Mouse (Mus musculus) layer of hippocampus, adult 2 months (tissue): ENCODE data around the gene Hhip. TPM values are rescaled to one million over a fixed set of nuclear protein-coding genes. Genes with fewer than 3 reads are reported as not detected.
"Not testable (repeated sequence)": the region's sequence is repeated elsewhere in the genome, so short reads cannot be mapped to it uniquely, and the experiment has no call there.

Source experiments
- DNase-seq, 2 experiments: peaks; one replicate each; pipeline ENCODE4 v3.0.0; 2022; ENCODE audit warnings: low spot score in 2 of 2
- H3K27ac ChIP-seq: fragments of 200-600 bp; 2 replicates; pipeline ENCODE4 v1.8.1; 2022
- H3K4me3 ChIP-seq: fragments of 200-600 bp; 2 replicates; pipeline ENCODE4 v1.8.1; 2022; ENCODE audit warnings: mild to moderate bottlenecking
- CTCF ChIP-seq: fragments of 200-600 bp; conservative IDR thresholded peaks from 2 replicates; pipeline ENCODE4 v1.8.1; 2022; ENCODE audit warnings: antibody characterized with exemption, mild to moderate bottlenecking, moderate library complexity
- total RNA-seq, 2 experiments: library from RNA; stranded (reverse); gene quantifications; 2 replicates each; pipeline ENCODE4 v1.2.3; 2021

The Hhip gene
- total RNA-seq, 2 experiments from 2014 or later, result 3.2 to 3.9 TPM

- Histone ChIP-seq H3K27ac (no peak overlapping the region), H3K4me3 (no peak overlapping the region)
- no peak for TF ChIP-seq CTCF
- no peak for DNase-seq
Observed at GRCm38 (mm10) chr8:80037644-80038253, 20.1 kb downstream of the Hhip start.

GRCm38 (mm10) chr8:80032604-80033003, 25.2 kb downstream of the Hhip start:
- TF ChIP-seq CTCF, result no peak
- Histone ChIP-seq H3K4me3 (no peak overlapping the region), H3K27ac (no peak overlapping the region)
- no peak for DNase-seq

- no peak for TF ChIP-seq CTCF
- no peak overlapping the region for H3K27ac ChIP-seq
- no peak for DNase-seq
- no peak overlapping the region for H3K4me3 ChIP-seq
Observed at GRCm38 (mm10) chr8:80031330-80032293, 26.2 kb downstream of the Hhip start.

GRCm38 (mm10) chr8:80029631-80030030, 28.2 kb downstream of the Hhip start:
- TF ChIP-seq CTCF, result no peak
- Histone ChIP-seq H3K4me3 (no peak overlapping the region), H3K27ac (no peak overlapping the region)
- no peak for DNase-seq

GRCm38 (mm10) chr8:80020469-80020868, 37.3 kb downstream of the Hhip start:
- Histone ChIP-seq H3K4me3 (no peak overlapping the region), H3K27ac (no peak overlapping the region)
- no peak for TF ChIP-seq CTCF
- no peak for DNase-seq

GRCm38 (mm10) chr8:80015818-80016217, 42.0 kb downstream of the Hhip start:
- TF ChIP-seq CTCF, result no peak
- DNase-seq, result no peak

GRCm38 (mm10) chr8:80004421-80004820, 53.4 kb downstream of the Hhip start:
- no peak for TF ChIP-seq CTCF

More at GRCm38 (mm10) chr8:80015818-80016217, 42.0 kb downstream of the Hhip start:
- Histone ChIP-seq H3K4me3 (no peak overlapping the region), H3K27ac (no peak overlapping the region)

GRCm38 (mm10) chr8:80002313-80002712, 55.5 kb downstream of the Hhip start:
- no peak for TF ChIP-seq CTCF
- Histone ChIP-seq H3K27ac (no peak overlapping the region), H3K4me3 (no peak overlapping the region)
- no peak for DNase-seq

More at GRCm38 (mm10) chr8:80004421-80004820, 53.4 kb downstream of the Hhip start:
- Histone ChIP-seq H3K27ac (no peak overlapping the region), H3K4me3 (no peak overlapping the region)
- no peak for DNase-seq

- no peak overlapping the region for H3K4me3 ChIP-seq
- no peak overlapping the region for H3K27ac ChIP-seq
- TF ChIP-seq CTCF, result no peak
- DNase-seq, result no peak
Observed at GRCm38 (mm10) chr8:79995075-79995474, 62.7 kb downstream of the Hhip start.

GRCm38 (mm10) chr8:79993507-79993906, 64.3 kb downstream of the Hhip start:
- no peak for TF ChIP-seq CTCF
- DNase-seq, result no peak
- H3K4me3 ChIP-seq, result no peak overlapping the region
- H3K27ac ChIP-seq, result peak overlapping the region; percentile 18; the same call in 1 of the 2 replicates

GRCm38 (mm10) chr8:79992121-79992848, 65.5 kb downstream of the Hhip start:
- DNase-seq, result no peak

GRCm38 (mm10) chr8:79991420-79991819, 66.4 kb downstream of the Hhip start:
- H3K27ac ChIP-seq, DNase-seq, H3K4me3 ChIP-seq: not testable (repeated sequence)

More at GRCm38 (mm10) chr8:79992121-79992848, 65.5 kb downstream of the Hhip start:
- no peak for TF ChIP-seq CTCF
- Histone ChIP-seq H3K27ac (no peak overlapping the region), H3K4me3 (no peak overlapping the region)

GRCm38 (mm10) chr8:79984946-79985345, 72.9 kb downstream of the Hhip start:
- Histone ChIP-seq H3K4me3 (no peak overlapping the region), H3K27ac (no peak overlapping the region)
- no peak for DNase-seq
- no peak for TF ChIP-seq CTCF
